Mouse (Mus musculus) thymus, adult 2 months (tissue): ENCODE measurements around the gene Cenpb.

Source experiments
- CTCF ChIP-seq: fragments of 200-500 bp; IDR thresholded peaks from 2 replicates; pipeline ENCODE4 v1.5.1; 2012; ENCODE audit warnings: mild to moderate bottlenecking, control low read depth, low read length, moderate library complexity, borderline replicate concordance; ENCODE audit not compliant: control insufficient read depth, poor library complexity, insufficient read depth; ENCODE audit errors: extremely low read depth
- POLR2A ChIP-seq: fragments of 200-500 bp; IDR thresholded peaks from 2 replicates; pipeline ENCODE4 v1.6.1; 2012; ENCODE audit warnings: mild to moderate bottlenecking, low read length, control low read depth, moderate library complexity; ENCODE audit not compliant: control insufficient read depth, poor library complexity, insufficient read depth; ENCODE audit errors: extremely low read depth

- TF ChIP-seq POLR2A (no peak), CTCF (no peak)
Observed at GRCm38 (mm10) chr2:131175286-131175944, 4.5 kb downstream of the Cenpb start.
